Mouse (Mus musculus) E14TG2a.4 (cell line): ENCODE measurements at regions not wholly inside any gene's neighbourhood (a gene's known extent, or its start where the extent isn't known, plus 50 kb on each side); places are given as distances from the start of the nearest gene placed in this dataset.
A peak's percentile ranks its signal among the peaks of the same experiment; 100 is the strongest.

Source experiments
- H3K27me3 ChIP-seq: 2 replicates; pipeline ENCODE4 v1.6.1; 2014; ENCODE audit warnings: low read length, control low read depth; ENCODE audit not compliant: insufficient read depth
- H3K36me3 ChIP-seq: 2 replicates; pipeline ENCODE4 v1.6.1; 2014; ENCODE audit warnings: low read length, control low read depth; ENCODE audit not compliant: insufficient read depth
- H3K4me1 ChIP-seq: replicated peaks from 2 replicates; pipeline ENCODE4 v1.6.1; 2014; ENCODE audit warnings: low read depth, low read length, control low read depth
- H3K4me3 ChIP-seq: replicated peaks from 2 replicates; pipeline ENCODE4 v1.5.1; 2014; ENCODE audit warnings: mild to moderate bottlenecking, low read length
- H3K9me3 ChIP-seq: 2 replicates; pipeline ENCODE4 v1.6.1; 2014; ENCODE audit warnings: low read length, control low read depth
- CTCF ChIP-seq: conservative IDR thresholded peaks from 2 replicates; pipeline ENCODE4 v1.5.1; 2014; ENCODE audit warnings: low read length
- NANOG ChIP-seq: IDR thresholded peaks from 2 replicates; pipeline ENCODE4 v1.6.1; 2014; ENCODE audit warnings: borderline replicate concordance, low read length, mixed read lengths
- POU5F1 ChIP-seq: IDR thresholded peaks from 2 replicates; pipeline ENCODE4 v1.6.1; 2014; ENCODE audit warnings: low read length, borderline replicate concordance

DNA sequence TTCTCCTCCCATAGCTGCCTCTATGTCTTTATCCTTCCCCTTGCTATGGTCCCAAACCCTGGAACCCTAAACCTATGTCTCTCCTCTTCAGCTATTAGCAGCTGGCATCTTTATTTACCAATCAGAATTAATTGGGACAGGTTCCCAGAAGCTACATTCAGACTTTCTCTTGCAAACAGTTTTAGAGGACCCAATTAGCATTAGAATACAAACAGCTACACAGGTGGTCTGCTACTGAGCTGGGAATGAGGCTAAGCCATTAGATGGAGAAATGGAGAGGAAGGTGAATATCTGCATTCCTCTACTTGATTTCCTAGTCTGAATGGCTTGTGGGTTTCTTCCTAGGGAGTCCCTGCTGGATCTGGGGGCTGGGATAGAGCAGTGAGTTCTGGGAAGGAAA is 611.9 kb downstream of the A830018L16Rik start:
- Histone ChIP-seq H3K9me3 (peaks cover 48% of the 10 kb centered on the region), H3K36me3 (no peaks in the 10 kb centered on the region), H3K4me1 (0 out of 2 replicates have a peak, but pooled peaks cover under 1% of the 10 kb centered on the region), H3K4me3 (no peak overlapping the region), H3K27me3 (no peaks in the 10 kb centered on the region)
- no peak for TF ChIP-seq POU5F1
- TF ChIP-seq NANOG = peak; percentile 26; the same call in 1 of the 2 replicates
- TF ChIP-seq CTCF = no peak

DNA sequence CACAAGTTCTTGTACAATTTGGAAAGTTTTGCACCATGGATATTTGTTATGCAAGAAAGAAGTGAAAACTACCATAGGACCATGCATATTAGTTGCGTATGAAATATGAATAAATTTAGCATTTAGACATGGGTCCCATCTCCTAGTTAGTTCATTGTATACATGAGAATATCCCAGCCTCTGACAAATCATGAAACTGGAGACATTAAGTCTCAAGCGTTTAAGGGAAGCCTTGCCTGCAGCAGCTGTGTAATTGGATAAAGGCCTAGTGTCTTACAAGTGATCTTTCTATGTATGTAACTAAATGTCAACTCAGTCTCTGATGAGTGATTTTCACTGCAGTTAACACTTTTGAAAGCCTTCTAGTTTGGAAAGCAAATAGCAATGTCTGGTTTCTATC is 613.5 kb downstream of the A830018L16Rik start:
- Histone ChIP-seq H3K36me3 (no peaks in the 10 kb centered on the region), H3K4me1 (no peaks in the 10 kb centered on the region), H3K9me3 (peaks cover 40% of the 10 kb centered on the region), H3K4me3 (no peak overlapping the region), H3K27me3 (no peaks in the 10 kb centered on the region)
- TF ChIP-seq NANOG (no peak), CTCF (no peak), POU5F1 (no peak)

DNA sequence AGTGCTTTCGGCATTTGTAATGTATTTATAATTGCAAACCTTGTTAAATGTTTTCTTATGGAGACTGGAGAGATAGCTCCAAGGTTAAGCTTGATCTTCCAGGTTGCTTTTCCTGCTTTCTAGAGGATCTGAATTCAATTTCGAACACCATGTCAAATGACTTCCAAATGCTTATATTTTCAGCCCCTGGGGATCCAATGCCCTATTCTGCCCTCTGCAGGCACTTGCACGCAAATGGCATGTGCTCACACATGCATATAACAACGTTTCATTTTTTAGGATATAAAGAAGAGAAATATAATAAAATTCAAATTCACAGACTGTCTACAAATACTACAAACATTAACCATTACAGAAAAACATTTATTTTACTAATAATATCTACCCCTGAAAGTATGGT is 614.2 kb downstream of the A830018L16Rik start:
- TF ChIP-seq POU5F1 (no peak), CTCF (0 out of 2 replicates have a peak, but pooled peaks have one; percentile 7)
- no peaks in the 10 kb centered on the region for H3K36me3 ChIP-seq
- no peaks in the 10 kb centered on the region for H3K27me3 ChIP-seq
- peaks cover 34% of the 10 kb centered on the region for H3K9me3 ChIP-seq
- H3K4me3 ChIP-seq = no peak overlapping the region
- no peaks in the 10 kb centered on the region for H3K4me1 ChIP-seq

DNA sequence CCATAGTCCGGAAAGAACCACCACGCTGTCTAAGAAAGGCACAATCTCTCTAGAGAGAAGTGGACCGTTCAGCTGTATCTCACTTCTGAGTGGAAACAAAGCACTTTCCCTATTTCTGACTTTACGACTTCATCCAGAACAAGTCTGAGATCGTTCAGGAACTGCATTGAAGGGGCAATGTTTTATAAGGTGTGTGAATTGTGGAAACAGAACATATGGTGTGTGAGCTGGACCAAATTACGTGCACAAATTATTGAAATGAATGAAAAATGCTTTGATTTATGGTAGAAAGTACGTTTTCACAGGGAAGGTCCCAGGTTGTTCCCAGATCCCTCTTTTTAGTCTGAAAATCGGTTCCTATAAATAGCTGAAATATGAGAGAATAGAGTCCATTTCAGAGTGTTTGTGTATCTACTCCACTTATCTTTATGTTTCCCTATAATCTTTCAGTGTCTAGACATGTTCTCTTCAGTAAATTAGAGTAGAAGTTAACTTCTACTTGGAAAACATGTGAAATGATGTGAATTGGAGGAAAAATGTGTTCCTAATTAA is 638.1 kb downstream of the A830018L16Rik start:
- Histone ChIP-seq H3K27me3 (no peaks in the 10 kb centered on the region), H3K36me3 (no peaks in the 10 kb centered on the region), H3K9me3 (no peaks in the 10 kb centered on the region), H3K4me1 (no peaks in the 10 kb centered on the region; the same call in 1 of the 2 replicates), H3K4me3 (no peak overlapping the region)
- TF ChIP-seq NANOG = no peak
- no peak for TF ChIP-seq CTCF
- no peak for TF ChIP-seq POU5F1

DNA sequence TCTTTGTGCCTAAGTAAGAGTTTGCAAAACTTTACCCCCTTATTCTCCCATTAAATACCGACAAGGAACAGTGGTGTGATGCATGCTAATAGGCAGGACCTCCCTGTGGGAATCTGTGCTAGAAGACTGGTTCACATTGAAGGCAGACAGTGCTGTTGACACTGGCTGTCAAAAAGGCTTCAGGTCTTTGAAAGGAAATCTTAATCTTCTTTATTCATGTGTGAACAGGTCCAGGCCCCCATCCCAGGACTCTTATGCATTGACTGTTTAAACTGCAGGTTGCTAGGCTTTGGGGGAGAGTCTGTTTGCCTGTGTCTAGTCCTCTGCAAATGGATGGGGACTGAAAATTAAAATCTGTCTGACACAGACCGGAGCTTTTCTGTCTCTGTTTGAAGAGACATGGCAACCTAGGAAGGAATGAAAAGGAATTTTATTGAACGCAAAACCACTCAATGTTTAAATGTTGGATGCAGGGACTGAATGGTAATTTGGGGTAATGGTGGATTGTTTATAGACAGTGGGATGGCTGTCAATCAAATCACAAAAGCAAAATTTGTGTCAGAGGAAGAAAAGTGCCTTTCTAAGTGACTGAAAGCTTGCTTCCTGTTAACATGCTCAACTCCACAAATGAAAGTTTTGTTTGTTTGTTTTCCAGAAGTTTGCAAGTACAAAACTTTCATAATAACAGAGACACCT is 642.1 kb downstream of the A830018L16Rik start:
- Histone ChIP-seq H3K4me3 (no peak overlapping the region), H3K27me3 (no peaks in the 10 kb centered on the region), H3K9me3 (peaks cover 8% of the 10 kb centered on the region), H3K36me3 (no peaks in the 10 kb centered on the region), H3K4me1 (no peaks in the 10 kb centered on the region; the same call in 1 of the 2 replicates)
- TF ChIP-seq POU5F1 (no peak), CTCF (no peak), NANOG (no peak)

DNA sequence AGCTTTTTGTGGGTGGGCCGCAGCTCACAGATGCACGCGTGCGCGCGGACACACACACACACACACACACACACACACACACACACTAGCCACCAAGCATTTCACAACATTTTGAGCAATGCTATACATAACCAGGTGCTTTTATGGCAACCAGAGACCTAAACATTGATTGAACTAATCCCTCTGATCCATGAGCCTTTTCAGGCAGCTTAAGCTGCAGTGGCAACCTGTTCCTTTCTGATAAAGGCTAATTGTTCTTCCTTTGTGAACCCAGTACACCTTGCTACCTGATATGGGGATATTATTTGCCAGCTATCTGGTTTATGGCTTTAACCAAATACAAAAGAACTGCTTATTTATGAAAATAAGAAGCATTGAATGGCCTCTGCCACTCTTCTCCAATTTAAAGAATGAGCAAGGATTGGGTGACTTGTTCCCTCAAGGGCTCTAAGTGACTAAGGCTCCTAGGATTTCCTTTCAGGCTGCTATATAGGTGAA is 651.2 kb downstream of the A830018L16Rik start:
- Histone ChIP-seq H3K9me3 (peaks cover 4% of the 10 kb centered on the region), H3K27me3 (no peaks in the 10 kb centered on the region), H3K36me3 (no peaks in the 10 kb centered on the region), H3K4me3 (no peak overlapping the region), H3K4me1 (no peaks in the 10 kb centered on the region)
- TF ChIP-seq NANOG = no peak
- TF ChIP-seq CTCF = no peak
- no peak for TF ChIP-seq POU5F1

DNA sequence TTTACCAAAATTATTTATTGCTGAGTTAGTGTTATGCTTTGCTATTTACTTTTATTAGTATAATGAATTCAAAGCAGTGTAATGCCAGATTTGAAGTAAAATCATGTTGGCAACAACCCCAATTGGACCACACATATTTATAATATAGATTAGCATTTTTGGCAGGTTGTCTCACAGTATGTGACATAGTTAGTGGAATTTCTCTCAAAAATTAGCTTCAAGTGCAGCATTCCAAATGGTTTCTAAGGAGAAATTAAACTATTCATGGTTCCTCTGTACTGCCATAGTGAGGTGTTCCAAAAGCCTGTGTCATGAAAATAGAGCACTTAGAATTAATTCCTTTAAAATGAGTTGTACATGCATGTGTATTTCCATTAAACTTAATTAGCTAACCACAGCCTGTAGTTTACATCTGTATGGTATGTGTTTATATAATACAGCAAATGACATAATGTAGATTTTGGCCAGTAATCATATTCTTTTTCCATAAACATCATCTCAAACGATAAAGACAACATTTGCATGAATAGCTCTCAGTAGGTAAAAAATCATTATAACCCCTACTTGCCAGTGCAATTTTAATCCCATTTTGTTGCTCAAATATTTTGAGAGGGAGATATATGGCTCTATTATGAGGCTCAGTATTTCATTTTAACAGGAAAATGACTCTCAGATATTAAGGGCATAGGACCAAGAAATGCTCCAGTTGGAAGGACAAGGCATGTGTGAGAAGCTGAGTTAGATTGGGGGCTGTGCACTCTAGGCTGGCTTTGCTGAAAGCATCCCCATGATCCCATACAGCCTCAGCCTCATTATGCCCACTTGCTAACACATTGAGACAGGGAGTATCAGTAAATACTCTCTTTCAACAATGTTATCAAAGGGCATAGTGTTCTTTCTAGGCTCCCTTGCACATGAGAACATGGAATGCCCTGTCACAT is 678.9 kb downstream of the A830018L16Rik start:
- Histone ChIP-seq H3K9me3 (no peaks in the 10 kb centered on the region; the same call in 1 of the 2 replicates), H3K4me3 (no peak overlapping the region), H3K36me3 (no peaks in the 10 kb centered on the region), H3K4me1 (no peaks in the 10 kb centered on the region), H3K27me3 (no peaks in the 10 kb centered on the region)
- TF ChIP-seq POU5F1 (no peak), CTCF (no peak), NANOG (no peak)

DNA sequence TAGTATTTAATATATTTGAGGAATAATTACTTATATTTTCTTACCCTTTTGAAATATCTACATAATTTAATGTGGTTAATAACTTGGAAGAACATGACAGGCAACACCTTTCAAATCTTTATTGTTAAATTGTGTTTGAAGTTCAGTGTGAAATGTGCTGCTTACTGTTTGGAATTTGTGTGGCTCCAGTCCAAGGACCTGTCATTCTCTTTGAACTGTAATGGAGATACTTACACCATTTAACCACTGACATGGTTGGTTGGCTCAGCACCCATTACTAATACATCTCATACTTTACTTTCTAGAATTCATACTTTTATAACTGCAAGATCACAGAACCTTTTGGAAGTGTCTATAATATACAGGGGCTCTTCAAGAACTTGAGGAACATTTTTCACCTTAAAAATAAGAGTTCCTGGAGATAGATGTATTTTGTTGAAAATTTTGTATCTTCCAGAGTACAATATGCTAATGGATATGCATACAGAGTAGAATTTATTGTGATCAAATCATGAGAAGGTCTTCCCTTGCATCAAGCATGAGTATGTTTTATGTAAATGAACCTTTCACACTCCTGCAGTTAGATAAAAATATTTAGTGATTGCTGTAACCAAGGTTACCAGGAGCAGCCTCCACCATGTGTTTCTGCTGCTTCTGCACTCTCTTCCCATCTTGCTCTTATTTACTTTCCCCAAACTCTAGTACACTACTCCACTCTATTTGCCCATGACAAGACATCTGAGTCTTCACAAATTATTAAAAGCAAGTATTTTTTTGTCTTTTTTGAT is 701.3 kb downstream of the A830018L16Rik start:
- no peak for TF ChIP-seq POU5F1
- H3K36me3 ChIP-seq = no peaks in the 10 kb centered on the region
- H3K9me3 ChIP-seq = peaks cover 9% of the 10 kb centered on the region
- no peak overlapping the region for H3K4me3 ChIP-seq
- no peaks in the 10 kb centered on the region for H3K27me3 ChIP-seq
- no peaks in the 10 kb centered on the region for H3K4me1 ChIP-seq

DNA sequence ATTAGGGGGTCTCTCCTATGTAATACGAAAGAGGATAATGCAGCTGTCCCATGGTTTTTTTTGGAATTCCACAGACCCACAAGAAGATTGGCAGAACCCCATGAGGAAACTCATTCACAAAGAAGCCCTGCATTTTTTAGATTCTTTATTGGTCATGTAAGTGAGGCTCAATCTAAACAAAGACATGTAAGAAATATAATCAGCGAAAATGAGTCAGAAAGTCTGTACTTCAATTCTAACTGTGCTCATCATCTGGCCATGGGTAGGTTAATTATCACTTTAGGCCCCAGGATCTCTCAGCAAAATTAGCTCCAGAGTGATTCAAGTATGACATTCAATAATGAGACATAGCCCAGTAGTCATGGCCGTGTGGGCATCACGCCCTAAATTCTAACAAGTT is 703.2 kb downstream of the A830018L16Rik start:
- TF ChIP-seq NANOG (no peak), CTCF (no peak), POU5F1 (no peak)
- no peaks in the 10 kb centered on the region for H3K36me3 ChIP-seq
- no peaks in the 10 kb centered on the region for H3K4me1 ChIP-seq
- H3K9me3 ChIP-seq = no peaks in the 10 kb centered on the region
- H3K27me3 ChIP-seq = no peaks in the 10 kb centered on the region
- H3K4me3 ChIP-seq = no peak overlapping the region
